Mouse (Mus musculus) liver, postnatal 0 days (tissue): ENCODE measurements around the gene Rnft2.

ENCODE experiments used
- CTCF ChIP-seq: sonication (generic); IDR thresholded peaks from 2 replicates; pipeline ENCODE4 v1.5.1; 2016; ENCODE audit warnings: antibody characterized with exemption, low read depth
- EP300 ChIP-seq: IDR thresholded peaks from 2 replicates; pipeline ENCODE4 v1.6.1; 2016; ENCODE audit warnings: antibody characterized with exemption, low read depth, mild to moderate bottlenecking

- no peak for TF ChIP-seq CTCF
- TF ChIP-seq EP300: no peak
These were observed 40.1 kb downstream of the Rnft2 start for GRCm38 (mm10) chr5:118204675-118205440.
